Mouse (Mus musculus): Measurements from ENCODE around the gene Tanc2. TPM values are rescaled to one million over a fixed set of nuclear protein-coding genes. Genes with fewer than 3 reads are reported as not detected.

The Tanc2 gene
- polyA plus RNA-seq, 2 experiments = 0.66 to 0.89 TPM

DNA sequence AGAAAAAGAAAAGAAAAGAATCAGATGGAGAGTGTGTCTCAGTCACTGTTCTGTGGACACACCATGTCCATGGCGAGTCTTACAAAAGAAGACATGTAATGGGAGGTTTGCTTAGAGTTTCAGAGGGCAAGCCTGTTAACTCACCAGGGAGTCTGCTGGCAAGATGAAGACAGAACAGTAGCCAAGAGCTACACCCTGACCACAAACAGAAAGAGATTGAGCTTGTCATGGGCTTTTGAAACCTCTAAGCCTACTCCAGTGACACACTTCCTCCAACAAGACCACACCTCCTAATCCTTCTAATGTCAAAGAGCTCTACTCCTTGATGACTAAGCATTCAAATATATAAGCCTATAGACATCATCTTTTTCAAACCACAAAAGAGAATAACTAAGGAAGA, 317.6 kb downstream of the Tanc2 start:
- ATAC-seq (ENCODE audit: insufficient read depth) = no peak
- TF ChIP-seq CTCF (IDR thresholded peaks at IDR 0.05; ENCODE audit: low read depth) (no peak), EP300 (IDR thresholded peaks at IDR 0.05; ENCODE audit: low read depth) (no peak)
- 0 out of 4 replicates have a peak, but pooled peaks cover 0 to 2% of the 10 kb centered on the region in 2 experiments for H3K4me1 ChIP-seq (replicated peaks; ENCODE audit: control insufficient read depth in 2 of 2, insufficient read depth in 2 of 2, low read length in 1 of 2)
- no peak overlapping the region for H3K4me3 ChIP-seq (ENCODE audit: insufficient read depth in 1 of 2, low read depth in 2 of 2, low read length in 2 of 2)
- H3K9me3 ChIP-seq (ENCODE audit: control insufficient read depth, low read length) = no peaks in the 10 kb centered on the region
- H3K27me3 ChIP-seq (ENCODE audit: control insufficient read depth, insufficient read depth, low read length) = no peaks in the 10 kb centered on the region
- H3K36me3 ChIP-seq (replicated peaks; ENCODE audit: control insufficient read depth, insufficient read depth, low read depth) = no peaks in the 10 kb centered on the region
- H3K9ac ChIP-seq (replicated peaks) = no peak overlapping the region
- no peak for DNase-seq (ENCODE audit: low read depth in 3 of 3, low spot score in 3 of 3)
- H3K4me2 ChIP-seq (ENCODE audit: low read depth) = no peak overlapping the region
- WGBS (ENCODE audit: insufficient replicate concordance) = 73% methylated on average over 1 of the region's 1 CpGs
- no peak overlapping the region for H3K27ac ChIP-seq

DNA sequence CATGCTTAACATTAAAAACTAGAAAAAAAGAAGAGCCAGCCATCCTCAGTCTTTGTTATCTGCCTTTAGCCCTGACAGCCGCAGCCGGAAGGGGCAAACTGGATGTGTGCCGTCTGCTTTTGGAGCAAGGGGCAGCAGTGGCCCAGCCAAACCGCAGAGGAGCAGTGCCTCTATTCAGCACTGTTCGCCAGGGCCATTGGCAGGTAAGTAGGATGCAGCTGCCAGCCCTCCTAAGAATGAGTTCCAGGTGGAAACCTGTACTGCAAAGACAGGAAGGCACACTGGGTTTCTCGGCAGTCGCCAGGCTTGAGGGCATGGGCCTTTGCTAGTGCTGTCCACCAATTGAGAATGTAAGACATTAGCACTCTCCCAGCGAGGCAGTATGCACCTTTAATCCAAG, 319.1 kb downstream of the Tanc2 start:
- no peak for DNase-seq (ENCODE audit: low read depth in 3 of 3, low spot score in 3 of 3)
- Histone ChIP-seq H3K4me2 (ENCODE audit: low read depth) (no peak overlapping the region), H3K27me3 (ENCODE audit: control insufficient read depth, insufficient read depth, low read length) (no peaks in the 10 kb centered on the region), H3K27ac (no peak overlapping the region), H3K4me1 (replicated peaks; ENCODE audit: control insufficient read depth in 2 of 2, insufficient read depth in 2 of 2, low read length in 1 of 2) (0 out of 4 replicates have a peak, but pooled peaks cover 0 to 2% of the 10 kb centered on the region in 2 experiments), H3K36me3 (replicated peaks; ENCODE audit: control insufficient read depth, insufficient read depth, low read depth) (no peaks in the 10 kb centered on the region), H3K4me3 (ENCODE audit: insufficient read depth in 1 of 2, low read depth in 2 of 2, low read length in 2 of 2) (no peak overlapping the region), H3K9ac (replicated peaks) (no peak overlapping the region), H3K9me3 (ENCODE audit: control insufficient read depth, low read length) (no peaks in the 10 kb centered on the region)
- ATAC-seq (ENCODE audit: insufficient read depth) = no peak
- 68% methylated on average over 8 of the region's 8 CpGs for WGBS (ENCODE audit: insufficient replicate concordance)
- TF ChIP-seq EP300 (IDR thresholded peaks at IDR 0.05; ENCODE audit: low read depth) (no peak), CTCF (IDR thresholded peaks at IDR 0.05; ENCODE audit: low read depth) (no peak)

DNA sequence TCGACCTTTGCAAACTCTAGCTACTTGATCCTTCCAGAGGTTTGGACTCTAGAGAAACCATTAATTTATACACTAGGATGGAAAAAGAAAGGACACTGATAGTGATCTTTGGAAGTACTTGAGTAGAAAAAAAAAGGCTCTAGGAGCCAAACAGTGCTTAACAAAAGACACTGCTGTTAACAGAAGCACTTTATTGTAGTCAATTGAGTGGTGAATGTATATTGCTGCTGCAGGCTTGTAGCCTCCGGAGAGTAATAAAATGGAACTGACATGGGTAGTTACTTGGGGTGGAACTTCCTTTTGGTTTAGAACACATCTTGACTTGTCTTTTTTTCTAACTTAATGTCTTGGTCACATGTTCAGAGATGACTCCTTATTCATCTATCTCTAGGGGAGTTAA, 319.8 kb downstream of the Tanc2 start:
- Histone ChIP-seq H3K4me3 (ENCODE audit: insufficient read depth in 1 of 2, low read depth in 2 of 2, low read length in 2 of 2) (no peak overlapping the region), H3K9ac (replicated peaks) (no peak overlapping the region), H3K4me2 (ENCODE audit: low read depth) (no peak overlapping the region), H3K27me3 (ENCODE audit: control insufficient read depth, insufficient read depth, low read length) (no peaks in the 10 kb centered on the region), H3K9me3 (ENCODE audit: control insufficient read depth, low read length) (no peaks in the 10 kb centered on the region), H3K36me3 (replicated peaks; ENCODE audit: control insufficient read depth, insufficient read depth, low read depth) (no peaks in the 10 kb centered on the region), H3K27ac (no peak overlapping the region), H3K4me1 (replicated peaks; ENCODE audit: control insufficient read depth in 2 of 2, insufficient read depth in 2 of 2, low read length in 1 of 2) (0 out of 4 replicates have a peak, but pooled peaks cover 0 to 2% of the 10 kb centered on the region in 2 experiments)
- no peak for DNase-seq (ENCODE audit: low read depth in 3 of 3, low spot score in 3 of 3)
- no peak for TF ChIP-seq CTCF (IDR thresholded peaks at IDR 0.05; ENCODE audit: low read depth)
- no peak for TF ChIP-seq EP300 (IDR thresholded peaks at IDR 0.05; ENCODE audit: low read depth)
- 57% methylated on average over 2 of the region's 2 CpGs for WGBS (ENCODE audit: insufficient replicate concordance)
- ATAC-seq (ENCODE audit: insufficient read depth) = no peak

DNA sequence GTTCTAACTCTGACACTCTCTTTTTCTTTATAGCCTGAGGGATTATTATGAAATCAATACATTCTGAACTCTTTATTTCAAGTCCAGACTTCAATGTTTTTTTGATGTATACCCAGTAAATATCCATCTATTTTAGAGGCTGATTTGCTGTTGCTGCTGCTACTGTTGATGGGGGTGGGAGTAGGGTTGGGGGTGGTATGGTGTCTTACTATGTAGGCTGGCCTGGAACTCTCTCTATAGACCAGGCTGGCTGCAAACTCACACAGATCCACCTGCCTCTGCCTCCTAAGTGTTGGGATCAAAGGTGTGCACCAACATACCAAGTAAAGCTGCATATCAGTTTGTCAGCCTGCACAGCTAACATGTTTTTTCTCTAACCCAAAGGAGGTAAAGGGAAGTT, 321.4 kb downstream of the Tanc2 start:
- Histone ChIP-seq H3K4me2 (ENCODE audit: low read depth) (no peak overlapping the region), H3K9ac (replicated peaks) (no peak overlapping the region), H3K27ac (no peak overlapping the region), H3K36me3 (replicated peaks; ENCODE audit: control insufficient read depth, insufficient read depth, low read depth) (no peaks in the 10 kb centered on the region), H3K4me3 (ENCODE audit: insufficient read depth in 1 of 2, low read depth in 2 of 2, low read length in 2 of 2) (no peak overlapping the region), H3K27me3 (ENCODE audit: control insufficient read depth, insufficient read depth, low read length) (no peaks in the 10 kb centered on the region), H3K9me3 (ENCODE audit: control insufficient read depth, low read length) (no peaks in the 10 kb centered on the region), H3K4me1 (replicated peaks; ENCODE audit: control insufficient read depth in 2 of 2, insufficient read depth in 2 of 2, low read length in 1 of 2) (no peaks in the 10 kb centered on the region)
- no peak for TF ChIP-seq CTCF (IDR thresholded peaks at IDR 0.05; ENCODE audit: low read depth)
- no peak for TF ChIP-seq EP300 (IDR thresholded peaks at IDR 0.05; ENCODE audit: low read depth)
- ATAC-seq (ENCODE audit: insufficient read depth) (no peak), DNase-seq (ENCODE audit: low read depth in 3 of 3, low spot score in 3 of 3) (no peak)

DNA sequence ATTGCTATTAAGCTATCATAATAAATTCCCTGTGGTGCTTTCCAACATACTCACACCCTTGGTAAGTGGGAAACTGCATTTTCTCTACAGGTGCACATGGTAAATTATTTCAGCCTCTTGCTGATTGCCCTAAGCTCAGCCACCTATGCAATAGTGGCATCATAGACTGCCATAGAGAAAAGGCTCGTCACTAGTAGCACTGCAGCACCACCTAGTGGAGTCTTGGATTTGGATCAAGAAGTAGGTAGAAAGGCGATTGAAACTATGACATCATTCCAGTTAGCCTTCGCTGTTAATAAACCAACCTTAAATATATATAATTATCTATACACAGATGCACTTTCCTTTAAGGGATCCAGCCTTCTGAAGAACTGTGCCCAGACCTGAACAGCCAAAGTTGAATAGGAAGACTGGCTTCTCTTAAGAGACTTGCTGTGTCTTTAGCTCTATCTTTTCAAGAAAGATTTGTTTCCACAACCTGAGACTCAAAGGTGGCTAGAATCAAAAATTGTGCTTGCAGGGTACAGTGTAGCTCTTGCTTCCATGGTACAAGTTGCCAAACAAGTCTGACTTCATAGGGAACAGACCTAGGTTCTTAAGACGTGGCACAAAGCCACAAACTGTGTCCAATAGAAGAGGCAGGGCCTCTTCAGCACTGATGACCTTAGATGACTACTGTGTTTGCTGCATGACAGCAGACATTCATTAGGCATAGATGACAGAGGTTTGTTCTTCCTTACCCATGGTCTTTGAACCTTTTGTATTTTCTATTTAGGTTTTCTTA, 322.0 kb downstream of the Tanc2 start:
- no peak overlapping the region for H3K4me2 ChIP-seq (ENCODE audit: low read depth)
- H3K9ac ChIP-seq (replicated peaks) = no peak overlapping the region
- no peaks in the 10 kb centered on the region for H3K36me3 ChIP-seq (replicated peaks; ENCODE audit: control insufficient read depth, insufficient read depth, low read depth)
- TF ChIP-seq CTCF (IDR thresholded peaks at IDR 0.05; ENCODE audit: low read depth) = peak; percentile 80
- no peak for TF ChIP-seq EP300 (IDR thresholded peaks at IDR 0.05; ENCODE audit: low read depth)
- no peaks in the 10 kb centered on the region for H3K9me3 ChIP-seq (ENCODE audit: control insufficient read depth, low read length)
- no peak overlapping the region for H3K27ac ChIP-seq
- H3K4me3 ChIP-seq (ENCODE audit: insufficient read depth in 1 of 2, low read depth in 2 of 2, low read length in 2 of 2) = no peak overlapping the region
- H3K27me3 ChIP-seq (ENCODE audit: control insufficient read depth, insufficient read depth, low read length) = no peaks in the 10 kb centered on the region
- DNase-seq (ENCODE audit: low read depth in 3 of 3, low spot score in 3 of 3) (peak; percentile 50 to 57 (median 55)), ATAC-seq (ENCODE audit: insufficient read depth) (no peak)
- H3K4me1 ChIP-seq (replicated peaks; ENCODE audit: control insufficient read depth in 2 of 2, insufficient read depth in 2 of 2, low read length in 1 of 2) = no peaks in the 10 kb centered on the region
- WGBS (ENCODE audit: insufficient replicate concordance) = 34% methylated on average over 4 of the region's 4 CpGs

Data from liver, embryonic 14.5 days (tissue).